Mouse (Mus musculus) kidney, adult 2 months (tissue): Measurements from ENCODE around the gene Pcyt1b.

Experiments
- CTCF ChIP-seq: fragments of 200-500 bp; conservative IDR thresholded peaks from 2 replicates; pipeline ENCODE4 v1.5.1; 2011; ENCODE audit warnings: low read depth, mild to moderate bottlenecking, control low read depth, low read length, moderate library complexity, mixed read lengths; ENCODE audit not compliant: insufficient read depth, insufficient read length
- POLR2A ChIP-seq: fragments of 200-500 bp; IDR thresholded peaks from one replicate; pipeline ENCODE4 v1.6.1; 2011; ENCODE audit warnings: low read depth, low read length, control low read depth

DNA sequence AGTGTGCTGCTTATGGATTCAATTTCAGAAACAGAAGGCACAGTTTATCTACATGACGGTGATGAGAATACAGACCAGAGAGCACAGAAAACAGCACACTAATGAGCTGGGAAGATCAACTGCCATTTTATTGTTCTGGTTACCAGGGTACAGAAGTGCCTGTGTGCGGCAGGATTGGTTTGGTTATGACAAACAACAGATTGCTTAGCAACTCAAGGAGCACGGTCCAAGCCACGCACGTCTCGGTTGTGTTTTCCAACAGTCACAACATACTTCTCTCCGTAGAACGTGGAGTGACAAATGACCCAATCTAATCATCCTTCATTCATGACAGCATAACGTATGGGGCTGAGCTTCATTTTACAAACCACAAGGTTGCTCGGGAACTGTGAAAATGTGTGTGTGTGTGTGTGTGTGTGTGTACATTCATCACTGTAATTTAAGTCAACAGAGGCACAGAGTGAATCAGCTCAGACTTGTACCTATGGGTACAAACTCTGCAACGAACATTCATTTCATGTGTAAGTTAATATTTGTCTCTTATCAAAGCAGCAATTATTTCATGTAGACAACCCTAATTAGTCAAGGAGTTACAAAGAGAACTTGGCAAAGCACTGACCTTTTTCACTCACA, 100.7 kb downstream of the Pcyt1b start:
- no peak for TF ChIP-seq POLR2A
- no peak for TF ChIP-seq CTCF
